Mouse (Mus musculus) heart, postnatal 14 days (tissue): ENCODE data around the gene Irs3. TPM values are rescaled to one million over a fixed set of nuclear protein-coding genes. Genes with fewer than 3 reads are reported as not detected.

Experiments
- DNase-seq, 2 experiments: peaks; one replicate each; pipeline ENCODE4 v3.0.0; 2021 to 2022
- intact Hi-C: fragments of 180-260 bp; cut with DNase I; formaldehyde crosslinking; loops from one replicate; pipeline ENCODE4 v1.15.1; 2025
- total RNA-seq, 2 experiments: library from RNA; stranded (reverse); gene quantifications; 2 replicates each; pipeline ENCODE4 v1.2.3; 2021

The Irs3 gene
- total RNA-seq, 2 experiments from 2014 or later, result 0.15 to 0.57 TPM

DNA sequence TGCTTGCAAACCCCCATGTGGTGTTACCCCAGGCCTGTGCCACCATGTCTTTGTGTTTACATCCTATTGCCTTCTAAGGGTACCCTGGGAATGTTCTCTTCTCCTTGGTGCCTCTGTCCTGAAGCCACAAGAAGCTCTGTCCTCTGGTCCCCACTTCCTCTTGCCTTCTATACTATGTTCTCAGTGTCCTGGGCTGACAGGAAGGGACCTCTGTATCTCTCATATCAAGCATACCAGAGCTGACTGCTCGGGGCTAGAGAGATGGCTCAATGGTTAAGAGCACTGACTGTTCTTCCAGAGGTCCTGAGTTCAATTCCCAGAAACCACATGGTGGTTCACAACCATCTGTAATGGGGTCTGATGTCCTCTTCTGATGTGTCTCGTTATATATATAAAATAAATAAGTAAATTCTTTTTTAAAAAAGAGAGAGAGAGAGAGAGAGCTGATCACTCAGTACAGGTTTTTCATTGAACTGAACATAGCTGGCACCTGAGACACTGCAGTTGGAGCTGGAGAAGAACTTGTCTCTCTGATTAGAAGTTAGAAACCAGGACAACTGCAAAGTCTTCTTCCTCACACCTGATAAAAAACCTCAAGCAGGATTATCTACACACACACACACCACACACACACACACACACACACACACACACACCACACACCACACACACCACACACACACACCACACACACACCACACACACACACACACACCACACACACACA lies 47.3 kb downstream of the Irs3 start:
- intact Hi-C loops, result no loop called here
- no peak for DNase-seq

DNA sequence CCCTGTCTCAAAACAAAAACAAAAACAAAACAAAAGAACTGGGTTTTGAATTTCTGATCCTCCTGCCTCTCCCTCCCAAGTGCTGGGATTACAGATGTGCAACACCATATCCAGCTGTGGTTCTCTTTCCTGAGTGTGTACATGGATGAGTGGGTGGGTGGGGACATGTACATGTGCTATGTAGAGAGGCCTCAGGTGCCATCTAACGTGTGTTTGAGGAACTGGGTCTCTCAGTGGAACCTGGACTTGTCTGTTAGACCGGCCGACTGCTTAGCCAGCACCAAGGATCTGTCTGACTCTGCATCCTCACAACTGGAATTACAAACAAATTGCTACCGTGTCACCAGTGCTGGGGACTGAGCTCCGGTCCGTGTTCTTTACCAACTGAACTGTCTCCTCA lies 47.9 kb downstream of the Irs3 start:
- no peak for DNase-seq
- intact Hi-C loops, result no loop called here

DNA sequence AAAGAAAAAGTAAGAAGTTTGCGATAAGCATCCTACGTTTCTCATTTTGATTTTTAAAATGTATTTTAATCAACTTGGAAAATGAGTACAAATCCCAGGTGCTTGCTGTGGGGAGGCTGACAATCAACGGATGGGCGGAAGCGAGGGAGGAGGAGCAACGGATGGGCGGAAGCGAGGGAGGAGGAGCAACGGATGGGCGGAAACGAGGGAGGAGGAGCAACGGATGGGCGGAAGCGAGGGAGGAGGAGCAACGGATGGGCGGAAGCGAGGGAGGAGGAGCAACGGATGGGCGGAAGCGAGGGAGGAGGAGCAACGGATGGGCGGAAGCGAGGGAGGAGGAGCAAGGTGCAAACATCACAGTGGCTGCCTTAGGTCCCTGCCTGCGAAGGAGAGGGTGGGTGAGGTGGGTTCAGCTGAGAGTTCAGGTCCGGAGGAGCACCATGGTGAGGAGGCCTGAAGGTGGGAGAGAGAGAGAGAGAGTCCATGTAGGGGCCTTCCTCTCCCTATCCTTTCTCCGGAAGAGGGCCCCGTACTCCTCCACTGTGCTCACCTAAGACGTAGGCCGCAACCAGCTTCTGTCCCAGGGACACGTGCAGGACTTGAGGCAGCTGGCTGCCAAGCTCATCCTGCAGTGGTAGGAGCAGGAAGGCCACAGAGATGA lies 48.8 kb downstream of the Irs3 start:
- intact Hi-C loops, result no loop called here
- no peak for DNase-seq

DNA sequence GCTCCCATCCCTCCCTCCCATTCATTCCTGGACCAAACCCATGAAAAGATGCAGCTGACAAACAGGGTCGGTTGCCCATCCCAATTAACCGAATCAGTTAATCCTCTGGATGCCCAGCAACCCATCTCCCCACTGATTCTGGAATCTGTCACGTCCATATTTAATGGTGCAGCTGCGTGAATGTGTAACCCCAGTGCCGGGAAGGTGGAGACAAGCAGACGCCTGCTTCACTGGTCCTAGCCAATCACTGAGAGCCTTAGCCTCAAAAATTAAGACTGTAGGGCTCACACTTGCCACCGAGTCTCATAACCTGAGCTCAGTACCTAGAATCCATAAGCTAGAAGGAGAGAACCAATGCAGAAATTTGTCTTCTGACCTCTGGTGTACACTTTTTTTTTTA lies 49.6 kb downstream of the Irs3 start:
- no peak for DNase-seq
- intact Hi-C loops, result no loop called here

Other genes with a start within 250 kb of the Irs3 start
- gene Zan, start 168.7 kb downstream of the Irs3 start, total RNA-seq, result under 1 TPM; 0.02 TPM
- 10 to 100 TPM; 12.5 to 16.9 TPM for gene Pop7, start 143.2 kb downstream of the Irs3 start, total RNA-seq
- 10 to 100 TPM; 28.3 to 33.8 TPM for gene Gigyf1, start 127.2 kb downstream of the Irs3 start, total RNA-seq
- gene Epo, start 112.5 kb downstream of the Irs3 start, total RNA-seq, result not detected
- 100 to 1,000 TPM; 322 to 323 TPM for gene Gnb2, start 112.2 kb downstream of the Irs3 start, total RNA-seq
- gene Actl6b, start 92.2 kb downstream of the Irs3 start, total RNA-seq, result not detected
- gene Tfr2, start 75.9 kb downstream of the Irs3 start, total RNA-seq, result not detected
- gene Mospd3, start 44.7 kb downstream of the Irs3 start, total RNA-seq, result 10 to 100 TPM; 22.0 to 22.3 TPM
- gene Pcolce, start 31.9 kb downstream of the Irs3 start, total RNA-seq, result 100 to 1,000 TPM; 101 to 107 TPM
- under 1 TPM; 0.27 to 0.43 TPM for gene Fbxo24, start 16.7 kb downstream of the Irs3 start, total RNA-seq
- 10 to 100 TPM; 22.6 to 23.0 TPM for gene Lrch4, start 16.6 kb downstream of the Irs3 start, total RNA-seq
- gene Gm20605, start 16.5 kb downstream of the Irs3 start, total RNA-seq, result 1 to 10 TPM; 6.6 to 8.5 TPM
- 1 to 10 TPM; 4.2 to 4.4 TPM for gene Sap25, start 4.4 kb downstream of the Irs3 start, total RNA-seq
- gene Agfg2, start 39.0 kb upstream of the Irs3 start, total RNA-seq, result 10 to 100 TPM; 13.0 to 13.9 TPM
- gene Nyap1, start 95.9 kb upstream of the Irs3 start, total RNA-seq, result 1 to 10 TPM; 1.4 to 1.8 TPM
- 100 to 1,000 TPM; 287 to 312 TPM for gene Tsc22d4, start 100.0 kb upstream of the Irs3 start, total RNA-seq
- gene Ppp1r35, start 133.1 kb upstream of the Irs3 start, total RNA-seq, result 10 to 100 TPM; 13.9 to 14.0 TPM
- 10 to 100 TPM; 32.7 to 33.0 TPM for gene Mepce, start 141.9 kb upstream of the Irs3 start, total RNA-seq
- gene Zcwpw1, start 142.1 kb upstream of the Irs3 start, total RNA-seq, result 1 to 10 TPM; 1.1 to 1.3 TPM
- 1 to 10 TPM; 1.3 to 2.4 TPM for gene Pilra, start 190.6 kb upstream of the Irs3 start, total RNA-seq
- gene Pilrb1, start 212.4 kb upstream of the Irs3 start, total RNA-seq, result 1 to 10 TPM in 1 of 2 experiments, under 1 TPM in 1; 0.44 to 1.5 TPM
- under 1 TPM; 0.45 to 1.00 TPM for gene Pilrb2, start 226.1 kb upstream of the Irs3 start, total RNA-seq